Mouse (Mus musculus) small intestine, adult 2 months (tissue): ENCODE measurements around the gene Olfr1230.

Experiments
- CTCF ChIP-seq: fragments of 200-500 bp; IDR thresholded peaks from 2 replicates; pipeline ENCODE4 v1.5.1; 2012; ENCODE audit warnings: low read depth, mild to moderate bottlenecking, control low read depth, inconsistent platforms, low read length, moderate library complexity, mixed read lengths; ENCODE audit not compliant: insufficient replicate concordance, insufficient read length; ENCODE audit errors: extremely low read depth
- POLR2A ChIP-seq: fragments of 200-500 bp; IDR thresholded peaks from 2 replicates; pipeline ENCODE4 v1.6.1; 2012; ENCODE audit warnings: low read depth, mild to moderate bottlenecking, control low read depth, inconsistent platforms, low read length, moderate library complexity

DNA sequence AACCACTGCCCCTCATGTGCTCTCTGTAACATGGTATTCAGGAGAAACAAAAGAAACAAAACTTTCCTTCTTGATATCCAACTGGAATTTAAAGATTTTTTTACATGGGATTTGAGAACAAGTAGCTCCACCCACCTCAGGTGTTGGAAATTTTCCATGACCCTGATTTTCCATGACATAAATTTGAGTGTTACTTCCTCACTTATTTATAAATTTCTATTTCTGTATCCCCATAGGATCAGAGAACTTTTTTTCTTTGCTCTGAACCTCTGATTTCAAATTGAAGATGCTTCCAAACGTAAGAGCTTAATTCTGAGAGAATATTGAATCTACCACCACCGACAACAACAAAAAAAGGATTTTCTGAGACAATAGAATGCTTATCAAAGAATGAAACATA is 9.2 kb downstream of the Olfr1230 start, which contains the start of gene Olfr1229:
- no peak for TF ChIP-seq POLR2A
- no peak for TF ChIP-seq CTCF
